Mouse (Mus musculus) left cerebral cortex, postnatal 10 days (tissue): Measurements from ENCODE around the gene Creb3. TPM values are rescaled to one million over a fixed set of nuclear protein-coding genes. Genes with fewer than 3 reads are reported as not detected.
"Not testable (repeated sequence)": the region's sequence is repeated elsewhere in the genome, so short reads cannot be mapped to it uniquely, and the experiment has no call there.

ENCODE experiments used
- DNase-seq, 2 experiments: peaks; one replicate each; pipeline ENCODE4 v3.0.0; 2021 to 2022; ENCODE audit warnings: low spot score in 2 of 2, mixed read lengths in 1 of 2; ENCODE audit errors: extremely low spot score in 1 of 2
- intact Hi-C: fragments of 180-260 bp; cut with DNase I; formaldehyde crosslinking; loops from one replicate; pipeline ENCODE4 v1.15.1; 2025
- total RNA-seq, 2 experiments: library from RNA; stranded (reverse); gene quantifications; 2 replicates each; pipeline ENCODE4 v1.2.3; 2021

Creb3 gene
- total RNA-seq, 2 experiments from 2014 or later = 74.4 to 74.6 TPM

GRCm38 (mm10) chr4:43578376-43579204, 16.5 kb downstream of the Creb3 start, which contains the start of the genes Rgp1 and Gba2:
Gene Rgp1 (plus strand): TSS chr4:43578715.
Gene Gba2 (minus strand): TSS chr4:43578873.
- intact Hi-C loops = no loop called here
- DNase-seq = peak; percentile 71 to 90

DNA sequence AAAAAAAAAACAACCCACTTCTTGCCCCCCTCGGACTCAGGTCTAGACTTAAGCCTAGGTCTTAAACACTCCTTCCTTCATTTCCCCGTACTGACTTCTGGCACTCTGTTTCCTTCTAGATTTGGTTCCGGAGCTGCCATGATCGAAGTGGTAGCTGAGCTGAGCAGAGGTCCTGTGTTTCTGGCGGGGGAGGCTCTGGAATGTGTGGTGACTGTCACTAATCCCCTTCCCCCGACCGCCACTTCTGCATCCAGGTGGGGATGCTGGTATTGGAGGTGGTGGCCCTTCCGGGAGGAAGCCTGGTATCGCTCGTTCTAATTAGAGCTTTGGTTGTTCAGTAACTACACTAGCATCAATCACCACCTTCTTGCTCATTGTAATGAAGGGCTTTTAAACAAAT, 17.1 kb downstream of the Creb3 start:
- intact Hi-C loops = no loop called here
- no peak for DNase-seq

DNA sequence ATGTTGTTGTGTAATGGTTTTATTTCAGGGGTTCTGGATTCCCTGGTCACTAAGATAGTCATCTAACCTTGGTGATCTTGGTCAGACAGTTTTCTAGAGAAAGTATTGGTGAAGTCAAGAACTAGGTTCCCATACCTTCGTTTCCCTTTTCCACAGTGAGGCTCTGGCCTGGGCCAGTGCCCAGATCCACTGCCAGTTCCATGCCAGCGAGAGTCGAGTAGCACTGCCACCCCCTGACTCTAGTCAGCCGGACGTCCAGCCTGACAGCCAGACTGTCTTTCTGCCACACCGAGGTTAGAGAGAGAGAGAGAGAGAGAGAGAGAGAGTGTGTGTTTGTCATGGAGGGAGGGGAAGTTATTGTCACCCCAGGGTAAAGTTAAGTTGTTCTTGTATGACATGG, 17.6 kb downstream of the Creb3 start:
- intact Hi-C loops = no loop called here
- no peak for DNase-seq

DNA sequence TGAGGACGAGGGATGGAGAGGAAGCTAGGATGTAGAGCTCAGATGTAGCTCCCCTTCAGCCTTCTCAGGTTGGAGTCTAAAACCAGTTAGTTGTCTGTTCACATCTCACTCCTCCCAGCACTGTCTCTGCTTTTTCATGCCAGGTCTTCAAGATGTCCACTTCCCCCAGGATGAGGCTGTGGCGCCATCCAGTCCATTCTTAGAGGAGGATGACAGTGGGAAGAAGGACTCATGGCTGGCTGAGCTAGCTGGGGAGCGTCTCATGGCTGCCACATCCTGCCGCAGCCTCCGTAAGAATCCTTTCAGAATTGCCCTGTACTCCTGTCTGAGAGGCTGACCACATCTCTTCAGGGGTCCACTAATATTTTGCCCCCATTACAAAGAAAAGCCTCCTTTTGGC, 18.6 kb downstream of the Creb3 start:
- DNase-seq = no peak
- intact Hi-C loops = no loop called here

- no peak for DNase-seq
- intact Hi-C loops = no loop called here
These were observed 19.2 kb downstream of the Creb3 start for GRCm38 (mm10) chr4:43581381-43581780.

DNA sequence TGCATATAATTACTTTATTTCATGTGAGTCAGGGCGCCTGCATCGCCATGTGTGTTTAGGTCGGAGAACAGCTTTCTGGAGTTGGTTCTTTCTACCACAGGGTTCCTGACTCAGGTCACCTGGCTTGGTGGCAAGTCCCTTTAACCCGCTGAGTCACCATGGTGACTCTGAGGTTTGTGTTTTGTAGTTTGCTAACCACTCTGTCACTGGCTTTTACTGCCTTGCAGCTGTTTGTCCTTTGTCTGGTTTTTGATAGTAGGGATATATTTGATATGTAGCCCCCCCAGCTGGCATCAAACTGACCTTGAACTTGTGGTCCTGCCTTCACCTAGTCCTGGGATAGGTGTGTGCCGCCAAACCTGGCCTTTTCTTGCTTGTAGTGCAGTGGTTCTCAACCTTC, 20.1 kb downstream of the Creb3 start:
- intact Hi-C loops = no loop called here
- no peak for DNase-seq

DNA sequence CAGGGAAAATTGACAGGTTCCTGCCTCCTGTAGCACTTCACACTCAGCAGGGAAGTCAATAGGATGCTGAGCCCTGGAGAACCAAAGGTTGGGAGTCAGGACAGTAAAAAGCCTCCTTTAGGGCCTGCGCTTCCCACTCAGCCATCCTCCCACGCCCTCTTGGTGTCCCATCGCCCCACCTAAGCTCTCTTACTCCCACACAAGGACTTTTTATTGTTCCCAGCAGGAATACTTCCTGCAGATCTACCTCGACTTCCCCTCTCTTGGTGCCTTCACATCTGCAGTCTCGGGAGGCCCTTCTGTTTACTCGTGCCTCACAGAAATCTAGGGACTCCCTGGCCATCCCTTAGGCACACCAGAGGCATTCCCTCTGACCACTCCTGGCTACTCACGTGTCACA, 21.3 kb downstream of the Creb3 start:
- DNase-seq = no peak
- intact Hi-C loops = no loop called here

DNA sequence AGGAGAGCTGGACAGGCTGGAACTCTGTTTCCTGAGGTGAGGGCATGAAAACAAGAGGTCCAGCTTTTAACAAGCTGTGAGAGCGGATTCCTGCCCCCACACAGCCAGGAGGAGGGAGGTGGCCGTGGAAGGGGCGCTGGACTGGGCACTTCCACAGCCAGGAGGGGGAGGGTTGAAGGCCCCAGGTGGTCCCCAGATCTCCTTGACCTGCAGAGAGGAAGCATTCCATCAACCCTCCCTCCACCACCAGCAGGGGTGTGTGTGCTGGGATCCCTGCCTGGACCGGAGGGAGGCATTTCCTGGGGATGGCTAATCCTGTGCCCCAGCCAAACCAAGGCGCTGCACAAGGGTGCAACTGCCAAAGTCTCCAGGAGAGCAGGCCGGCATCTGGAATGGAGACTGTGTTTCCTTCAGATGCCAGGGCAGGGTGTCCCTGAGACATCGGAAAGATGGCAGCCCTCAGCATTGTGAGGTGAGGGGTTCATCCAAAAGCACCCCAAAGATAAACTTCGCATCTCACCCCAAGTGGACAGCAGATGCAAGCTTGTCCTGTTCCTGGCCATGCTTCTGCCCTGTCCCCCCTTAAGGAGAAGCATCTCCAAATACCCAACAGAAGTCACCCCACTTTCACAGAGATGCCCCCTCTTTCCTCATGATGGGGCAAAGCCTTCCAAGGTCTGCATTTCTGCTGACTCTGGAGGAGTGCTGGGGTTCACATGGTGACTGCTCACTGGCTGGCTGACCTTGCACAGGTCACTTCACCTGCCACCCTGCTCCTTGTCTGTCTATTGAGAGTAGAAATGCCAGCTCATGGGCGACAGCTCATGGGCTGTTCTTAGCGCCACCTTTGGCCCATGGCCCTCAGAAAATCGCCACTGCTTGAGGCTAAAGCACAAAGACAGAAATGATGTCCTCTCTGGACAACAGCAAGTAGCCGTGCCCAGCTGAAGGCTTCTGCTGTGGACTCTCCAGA, 22.6 kb downstream of the Creb3 start, which contains the start of gene Msmp:
Gene Msmp, minus strand, starts transcription at position 51 of the 973 bp plus-strand sequence.
- intact Hi-C loops = no loop called here
- peak in 1 of 2 experiments; percentile 37 for DNase-seq

- DNase-seq = no peak
- intact Hi-C loops = no loop called here
These were observed 23.6 kb downstream of the Creb3 start for GRCm38 (mm10) chr4:43585682-43586081.

DNA sequence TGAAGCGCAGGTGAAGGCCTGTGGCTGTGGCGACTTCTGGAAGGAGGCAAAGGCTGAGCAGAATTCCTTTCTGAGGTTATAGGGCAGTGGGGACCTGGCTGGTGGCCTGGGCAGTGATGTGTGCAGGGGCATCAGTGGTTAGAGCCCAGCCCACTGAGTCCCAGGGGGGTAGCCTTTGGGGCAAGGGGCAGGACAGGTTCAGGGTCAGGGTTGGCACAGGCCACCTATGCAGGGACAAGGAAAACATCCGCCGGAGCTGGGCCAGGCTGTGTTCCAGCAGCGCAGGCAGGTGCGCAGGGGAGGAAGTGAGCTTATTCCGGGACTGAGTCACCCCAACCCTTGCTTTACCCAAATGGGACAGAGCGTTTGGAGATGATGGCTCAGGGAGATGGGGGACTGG, 24.3 kb downstream of the Creb3 start:
- intact Hi-C loops = no loop called here
- peak in 1 of 2 experiments; percentile 49 for DNase-seq

GRCm38 (mm10) chr4:43587681-43588080, 25.5 kb downstream of the Creb3 start:
- intact Hi-C loops = no loop called here

DNA sequence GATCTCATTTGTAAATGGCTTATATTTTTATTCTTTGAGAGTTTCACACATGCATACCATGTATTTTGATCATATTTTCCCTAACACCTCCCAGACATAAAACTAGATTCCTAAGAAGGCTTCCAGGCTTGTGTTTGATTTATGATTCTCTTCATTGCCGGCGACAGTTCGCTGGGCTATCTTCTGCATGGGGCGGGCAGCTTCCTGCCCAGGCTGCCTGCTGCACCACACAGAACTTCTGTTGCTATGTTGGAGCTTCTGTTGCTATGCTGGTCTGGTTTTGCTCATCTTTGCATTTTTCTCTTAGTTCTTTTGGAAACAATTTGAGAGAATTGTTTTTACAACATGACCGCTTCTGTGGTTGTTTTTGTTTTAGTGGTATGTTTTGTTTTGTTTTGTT, 29.4 kb downstream of the Creb3 start:
- no peak for DNase-seq
- intact Hi-C loops = no loop called here

More at GRCm38 (mm10) chr4:43587681-43588080, 25.5 kb downstream of the Creb3 start:
- no peak for DNase-seq

- intact Hi-C loops = no loop called here
These were observed 29.8 kb downstream of the Creb3 start for GRCm38 (mm10) chr4:43591961-43592360.

DNA sequence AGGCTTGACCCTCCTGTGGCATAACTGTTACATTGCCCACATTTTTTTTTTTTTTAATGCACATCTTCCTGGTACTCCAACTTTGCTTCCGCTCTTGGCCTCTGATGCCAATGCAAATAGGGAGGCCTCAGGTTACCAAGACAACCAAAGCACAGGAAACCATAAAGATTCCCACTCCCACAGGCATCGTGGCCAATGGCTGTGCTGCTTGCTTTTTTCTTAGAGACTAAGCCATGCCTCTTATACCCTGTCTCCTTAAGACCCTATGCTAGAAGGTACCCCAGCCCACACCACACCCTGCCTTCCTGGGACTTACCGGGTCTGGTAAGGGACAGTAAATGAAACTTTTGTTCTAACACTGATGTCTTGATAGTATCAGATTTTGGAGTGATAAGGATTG, 31.3 kb downstream of the Creb3 start:
- DNase-seq = no peak
- intact Hi-C loops = no loop called here

More at GRCm38 (mm10) chr4:43591961-43592360, 29.8 kb downstream of the Creb3 start:
- no peak for DNase-seq

GRCm38 (mm10) chr4:43596597-43596996, 34.5 kb downstream of the Creb3 start:
- intact Hi-C loops, DNase-seq: not testable (repeated sequence)

GRCm38 (mm10) chr4:43598200-43598599, 36.1 kb downstream of the Creb3 start:
- no peak for DNase-seq
- intact Hi-C loops = no loop called here

- intact Hi-C loops = no loop called here
- DNase-seq = no peak
These were observed 36.7 kb downstream of the Creb3 start for GRCm38 (mm10) chr4:43598650-43599380.

- intact Hi-C loops = no loop called here
- no peak for DNase-seq
These were observed 38.2 kb downstream of the Creb3 start for GRCm38 (mm10) chr4:43600195-43600934.
